Mouse (Mus musculus) gastrocnemius, adult 8-10 months (tissue): ENCODE data around the gene Gm3667. TPM values are rescaled to one million over a fixed set of nuclear protein-coding genes. Genes with fewer than 3 reads are reported as not detected.
"Not testable (repeated sequence)": the region's sequence is repeated elsewhere in the genome, so short reads cannot be mapped to it uniquely, and the experiment has no call there.

Experiments
- DNase-seq, 2 experiments: peaks; one replicate each; pipeline ENCODE4 v3.0.0; 2022; ENCODE audit warnings: low spot score in 2 of 2
- total RNA-seq, 4 experiments: library from RNA; stranded (reverse); gene quantifications; 2 replicates each; pipeline ENCODE4 v1.2.4; 2022

Gm3667 gene
- under 1 TPM in 1 of 4 experiments, not detected in 3; 0.20 TPM for total RNA-seq

GRCm38 (mm10) chr14:6889521-6890012 is at the start of gene Gm3667:
Gm3667 (minus strand) TSS chr14:6889962.
- DNase-seq, result not testable (repeated sequence)

- peak in 1 of 2 experiments; percentile 4 for DNase-seq
Observed at GRCm38 (mm10) chr14:6899881-6900280, 10.1 kb upstream of the Gm3667 start.

- not testable (repeated sequence) for DNase-seq
Observed at GRCm38 (mm10) chr14:6888811-6889210, 951 bp downstream of the Gm3667 start.

GRCm38 (mm10) chr14:6840211-6840610 is 49.6 kb downstream of the Gm3667 start, which contains the start of gene Gm3642:
Gm3642 (minus strand) TSS chr14:6840311.
- not testable (repeated sequence) for DNase-seq

GRCm38 (mm10) chr14:6823297-6823696 is 66.5 kb downstream of the Gm3667 start:
- not testable (repeated sequence) for DNase-seq

Other genes starting within 250 kb of the Gm3667 start
- not detected for gene Gm10251, start 205.8 kb downstream of the Gm3667 start, total RNA-seq
- not detected for gene Gm8050, start 169.7 kb downstream of the Gm3667 start, total RNA-seq
- 1 to 10 TPM in 2 of 4 experiments, under 1 TPM in 2; 0.74 to 1.4 (median 1.1) TPM for gene Gm3636, start 147.6 kb downstream of the Gm3667 start, total RNA-seq
- gene Gm8362, start 115.6 kb downstream of the Gm3667 start, total RNA-seq, result not detected
- not detected for gene Gm3642, start 49.7 kb downstream of the Gm3667 start, total RNA-seq
- gene Gm6356, start 83.9 kb upstream of the Gm3667 start, total RNA-seq, result not detected
- gene Gm10406, start 137.5 kb upstream of the Gm3667 start, total RNA-seq, result under 1 TPM in 1 of 4 experiments, not detected in 3; 0.17 TPM
- gene Gm3685, start 155.0 kb upstream of the Gm3667 start, total RNA-seq, result not detected
- under 1 TPM in 2 of 4 experiments, not detected in 2; 0.20 to 0.24 TPM for gene Gm3696, start 210.7 kb upstream of the Gm3667 start, total RNA-seq
- not detected for gene Gm6676, start 235.4 kb upstream of the Gm3667 start, total RNA-seq